Mouse (Mus musculus) thymus, postnatal 36 days (tissue): Measurements from ENCODE around the gene Rad51d.

ENCODE experiments used
- DNase-seq, 2 experiments: peaks; one replicate each; pipeline ENCODE4 v3.0.0; 2022; ENCODE audit warnings: mixed read lengths in 2 of 2

Gene Rad51d

DNA sequence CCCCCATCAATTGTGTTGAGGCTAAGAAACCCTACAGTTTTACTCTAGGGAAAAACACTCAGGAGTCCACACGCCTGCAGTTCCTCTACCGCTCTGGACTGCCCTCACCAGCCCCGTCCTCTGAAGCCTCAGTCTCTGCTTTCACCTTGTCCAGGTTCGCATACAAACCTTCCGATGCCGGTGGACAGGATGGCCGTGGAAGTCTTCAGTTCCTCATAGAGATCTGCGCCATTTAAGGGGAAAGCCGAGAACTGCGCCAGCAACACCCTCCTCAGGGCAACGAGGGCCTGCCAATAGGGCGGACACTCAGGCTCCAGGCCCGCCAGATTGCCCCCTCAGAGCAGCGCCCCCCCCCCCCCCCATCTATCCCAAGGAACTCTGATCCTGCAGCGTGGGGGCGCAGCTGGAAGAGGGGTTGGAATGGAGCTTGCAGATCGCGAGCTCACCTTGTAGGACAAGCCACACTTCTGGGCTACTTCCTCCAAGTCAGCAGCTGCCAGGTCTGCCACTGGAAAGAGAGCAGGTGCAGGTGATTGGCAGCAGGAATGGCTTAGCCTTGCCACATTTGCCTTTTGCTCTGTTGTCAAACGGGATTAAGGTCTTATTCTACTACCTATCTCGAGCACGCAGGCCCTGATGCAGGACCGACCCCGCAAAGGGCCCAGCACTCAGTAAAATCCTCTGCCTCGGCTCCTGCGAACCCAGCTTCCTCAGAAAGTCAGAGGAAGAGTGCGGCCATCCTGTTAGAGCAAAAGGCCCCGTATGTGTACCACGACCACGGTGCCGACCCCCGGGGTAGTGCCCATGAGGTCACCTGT is 681 bp downstream of the Rad51d start:
- DNase-seq: peak in 1 of 2 experiments; percentile 48

DNA sequence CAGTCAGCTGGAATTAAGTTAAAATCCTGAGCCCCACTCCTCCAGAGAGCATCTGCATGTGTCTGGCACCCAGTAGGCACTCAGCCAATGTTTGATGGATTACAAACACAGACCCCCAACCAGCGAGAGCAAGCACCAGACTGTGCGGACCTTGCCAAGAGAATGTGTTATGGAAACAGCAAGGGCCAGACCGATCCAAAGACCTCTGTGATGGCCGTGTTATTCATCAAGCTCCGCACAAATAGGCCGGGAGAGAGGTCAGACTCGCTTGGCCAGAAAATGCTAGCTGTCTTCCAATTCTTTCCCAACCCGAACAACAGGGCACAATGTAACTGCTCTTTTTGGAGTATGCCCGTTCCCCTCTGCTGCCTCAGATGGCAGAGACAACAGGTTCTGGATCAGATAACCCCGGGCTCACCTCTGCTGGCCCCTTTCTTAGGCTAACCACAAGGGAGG is 1.9 kb downstream of the Rad51d start:
- DNase-seq: no peak

DNA sequence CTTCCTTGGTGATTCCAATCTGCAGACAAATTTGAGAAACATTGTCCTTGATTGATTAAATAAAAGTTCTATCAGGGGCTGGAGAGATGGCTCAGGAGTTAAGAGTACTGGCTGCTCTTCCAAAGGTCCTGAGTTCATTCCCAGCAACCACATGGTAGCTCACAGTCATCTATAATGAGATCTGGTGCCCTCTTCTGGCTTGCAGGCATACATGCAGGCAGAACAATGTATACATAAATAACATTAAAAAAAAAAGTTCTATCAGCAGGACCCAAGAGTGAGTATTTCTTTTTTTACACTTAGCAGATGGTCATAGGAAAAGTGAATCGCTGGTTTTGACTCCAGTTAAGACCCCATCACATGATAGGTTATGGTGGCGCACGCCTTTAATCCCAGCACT is 3.9 kb downstream of the Rad51d start:
- no peak for DNase-seq

DNA sequence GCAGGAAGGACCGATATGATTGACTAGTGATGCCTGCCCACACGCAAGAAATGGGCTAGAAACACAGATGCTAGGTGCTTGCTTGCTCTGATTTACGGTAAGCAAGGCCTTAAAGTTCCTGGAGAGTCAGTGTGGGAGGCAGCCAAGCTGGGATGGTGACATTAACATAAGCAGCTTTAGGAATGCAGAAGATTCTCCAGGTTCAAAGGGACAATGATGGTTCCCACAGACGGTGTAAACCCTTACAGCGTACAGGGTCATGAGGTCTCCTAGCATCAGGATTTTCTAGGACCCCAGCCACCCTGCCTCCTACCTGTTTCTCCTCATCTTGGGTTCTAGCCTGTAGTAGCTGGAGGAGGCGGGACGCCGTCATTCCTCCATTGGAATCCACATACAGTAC is 7.2 kb downstream of the Rad51d start:
- DNase-seq: no peak

DNA sequence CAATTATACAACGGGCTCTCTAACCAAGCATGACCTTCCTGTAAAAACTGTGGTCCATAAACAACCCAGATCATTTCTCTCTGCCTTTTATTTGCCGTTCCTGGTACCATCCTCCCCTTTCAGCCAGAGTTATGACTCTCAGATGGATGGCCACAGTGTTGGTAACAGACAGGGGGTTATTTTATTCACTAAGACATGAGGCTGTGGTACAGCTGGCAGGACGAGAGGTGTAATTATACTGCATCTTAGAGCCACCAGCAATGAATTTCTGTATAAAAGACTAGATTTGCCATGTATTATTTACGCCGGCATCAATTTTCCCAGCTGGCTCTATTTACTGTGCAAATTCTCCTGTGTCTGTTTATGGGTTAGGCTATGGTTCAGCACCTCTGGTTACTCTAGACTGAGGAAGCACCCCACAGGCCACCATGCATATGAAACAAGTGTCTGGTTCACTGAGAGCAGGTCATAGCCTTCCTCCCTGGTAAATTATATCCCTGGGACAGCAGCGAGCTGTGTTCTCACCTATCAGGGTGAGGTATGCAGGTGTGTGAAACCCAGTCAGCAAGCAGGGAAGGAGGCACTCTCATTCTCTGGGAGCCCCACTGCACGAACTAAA is 12.6 kb downstream of the Rad51d start:
- no peak for DNase-seq

DNA sequence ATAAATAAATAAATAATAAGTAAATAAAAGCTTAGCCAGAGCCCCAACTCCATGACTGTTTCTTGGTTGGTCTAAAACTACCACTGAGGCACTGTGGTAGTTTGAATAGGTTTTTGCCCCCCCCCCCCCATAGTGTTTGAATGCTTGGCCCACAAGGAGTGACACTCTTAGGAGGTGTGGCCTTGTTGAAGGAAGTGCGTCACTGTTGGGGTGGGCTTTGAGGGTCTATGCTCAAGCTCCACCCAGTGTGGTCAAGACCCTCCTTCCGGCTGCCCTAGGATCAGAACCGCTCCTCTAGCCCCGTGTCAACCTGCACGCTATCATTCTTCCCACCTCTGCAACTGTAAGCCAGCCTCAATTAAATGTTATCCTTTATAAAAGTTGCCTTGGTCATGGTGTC is 14.8 kb downstream of the Rad51d start:
- no peak for DNase-seq

DNA sequence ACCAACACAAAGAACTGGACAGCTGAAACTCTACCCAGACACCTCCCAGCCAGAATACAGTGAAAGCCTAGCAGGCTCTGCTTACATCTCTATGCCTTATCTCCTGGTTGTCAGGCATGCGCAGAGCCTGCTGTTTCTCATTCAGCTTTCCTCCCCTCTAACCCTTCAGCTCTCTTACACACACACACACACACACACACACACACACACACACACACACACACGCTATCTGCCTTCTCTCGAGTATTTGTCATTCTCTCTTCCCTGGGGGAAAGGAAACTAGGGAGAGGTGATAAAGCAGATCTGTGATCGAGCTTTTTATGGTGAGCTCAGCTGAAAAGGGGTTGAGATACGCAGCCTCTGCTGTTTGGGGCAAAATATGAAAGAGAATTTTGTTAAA is 15.5 kb downstream of the Rad51d start:
- DNase-seq: no peak

DNA sequence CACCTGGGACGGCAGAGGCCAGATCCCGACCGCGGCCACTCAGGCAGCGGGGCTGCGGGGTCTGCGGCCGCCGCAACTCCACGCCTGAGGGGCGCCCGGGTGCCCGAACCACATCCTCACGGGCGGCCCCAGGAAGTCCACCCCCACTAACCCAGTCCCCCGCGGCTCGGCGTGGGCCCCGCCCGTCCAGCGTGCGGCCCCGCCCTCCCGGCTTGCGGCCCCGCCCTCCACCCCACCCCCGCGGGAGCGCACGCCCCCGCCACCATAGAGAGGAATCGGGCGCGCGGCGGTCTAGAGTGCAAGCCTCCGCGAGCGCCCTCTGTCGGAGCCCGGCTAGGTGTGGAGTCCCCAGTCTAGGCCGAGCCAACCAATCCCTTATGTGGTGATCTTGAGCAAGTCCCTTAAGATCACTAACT is 19.4 kb downstream of the Rad51d start, which contains the start of gene Rffl:
Gene Rffl (minus strand): TSS at position 180 of the 416 bp plus-strand sequence.
- DNase-seq: peak; percentile 93 to 94

DNA sequence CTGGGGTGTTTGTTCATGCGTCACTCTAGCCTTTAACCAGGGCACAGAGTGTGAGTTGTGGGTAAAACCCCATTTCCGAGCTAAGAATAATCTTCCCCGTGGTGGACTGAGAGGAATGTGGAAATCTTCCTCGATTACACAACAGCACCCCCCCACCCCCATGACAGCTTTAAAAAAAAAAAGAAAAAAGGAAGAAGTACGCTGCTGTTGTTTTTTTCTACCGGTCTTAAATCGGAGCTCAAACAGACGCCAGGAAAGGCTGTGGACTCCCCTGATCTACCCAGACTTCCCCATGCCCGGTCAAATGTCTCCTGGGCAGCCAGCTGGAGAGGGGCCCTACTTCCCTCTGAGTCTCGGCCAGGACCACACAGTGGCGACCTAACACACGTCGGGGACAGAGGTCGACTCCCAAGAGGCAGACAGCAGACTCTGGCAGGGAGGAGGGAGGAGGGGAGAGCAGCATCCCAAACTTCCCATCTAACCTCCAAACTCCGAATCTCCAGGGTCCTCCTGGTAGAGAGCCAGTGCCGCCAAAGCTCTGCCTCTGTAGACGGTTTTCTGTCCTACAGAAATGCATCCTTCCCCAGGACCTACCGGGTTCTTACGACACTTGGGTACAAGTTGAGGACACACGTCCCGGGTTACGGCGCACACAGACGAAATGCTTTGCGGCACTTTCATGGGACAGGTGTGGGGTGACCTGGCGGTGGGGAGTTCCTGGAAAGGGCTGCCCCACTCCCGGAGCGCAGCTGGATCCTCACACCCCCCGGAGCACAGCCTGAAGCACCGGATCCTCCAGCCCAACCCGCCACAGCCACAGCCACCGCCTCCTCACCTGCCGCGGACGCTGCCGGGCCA is 20.0 kb downstream of the Rad51d start:
- DNase-seq: peak; percentile 12 to 42

DNA sequence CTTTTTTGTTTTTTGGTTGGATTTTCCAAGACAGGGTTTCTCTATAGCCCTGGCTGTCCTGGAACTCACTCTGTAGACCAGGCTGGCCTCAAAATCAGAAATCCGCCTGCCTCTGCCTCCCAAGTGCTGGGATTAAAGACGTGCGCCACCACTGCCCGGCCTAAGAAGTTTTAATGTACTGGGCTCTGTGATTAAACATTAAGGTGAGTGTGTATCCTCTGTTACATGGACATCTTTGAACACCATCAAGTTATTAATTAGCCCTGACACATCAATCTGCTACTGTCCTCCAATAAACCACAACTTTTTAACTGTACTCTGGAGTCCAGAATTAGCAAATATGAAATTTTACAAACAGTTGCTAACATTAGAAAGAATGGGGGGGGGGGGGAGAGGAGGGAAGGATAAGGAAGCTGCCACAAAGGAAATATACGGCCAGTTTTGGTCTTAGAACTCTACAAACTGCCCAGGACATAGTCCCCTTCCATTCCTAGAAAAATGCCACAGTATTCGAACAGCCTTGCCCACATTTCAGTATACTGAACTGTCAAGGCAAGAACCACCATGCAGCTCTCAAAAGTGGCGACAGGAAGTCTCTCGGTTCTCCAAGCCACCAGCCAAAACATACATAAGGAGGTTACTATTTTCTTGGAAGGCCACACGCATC is 20.8 kb downstream of the Rad51d start:
- no peak for DNase-seq

DNA sequence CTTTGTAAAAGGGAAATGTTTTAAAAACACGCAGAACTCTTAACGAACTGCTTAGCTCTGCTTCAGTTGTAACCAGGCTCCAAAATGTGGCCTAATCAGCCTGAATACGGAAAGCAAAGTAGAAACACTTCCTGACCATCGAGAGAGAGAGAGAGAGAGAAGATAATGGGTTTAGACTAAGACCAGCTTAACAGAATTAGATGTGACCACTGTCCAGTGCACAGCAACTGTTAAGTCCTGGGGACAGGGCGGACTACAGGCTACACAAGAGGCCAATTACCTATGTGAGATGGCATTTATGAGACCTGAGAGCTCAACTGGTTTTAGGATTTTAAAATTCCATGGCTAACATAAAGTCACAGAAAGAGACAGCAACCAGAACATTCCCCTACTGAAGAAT is 22.5 kb downstream of the Rad51d start:
- no peak for DNase-seq

DNA sequence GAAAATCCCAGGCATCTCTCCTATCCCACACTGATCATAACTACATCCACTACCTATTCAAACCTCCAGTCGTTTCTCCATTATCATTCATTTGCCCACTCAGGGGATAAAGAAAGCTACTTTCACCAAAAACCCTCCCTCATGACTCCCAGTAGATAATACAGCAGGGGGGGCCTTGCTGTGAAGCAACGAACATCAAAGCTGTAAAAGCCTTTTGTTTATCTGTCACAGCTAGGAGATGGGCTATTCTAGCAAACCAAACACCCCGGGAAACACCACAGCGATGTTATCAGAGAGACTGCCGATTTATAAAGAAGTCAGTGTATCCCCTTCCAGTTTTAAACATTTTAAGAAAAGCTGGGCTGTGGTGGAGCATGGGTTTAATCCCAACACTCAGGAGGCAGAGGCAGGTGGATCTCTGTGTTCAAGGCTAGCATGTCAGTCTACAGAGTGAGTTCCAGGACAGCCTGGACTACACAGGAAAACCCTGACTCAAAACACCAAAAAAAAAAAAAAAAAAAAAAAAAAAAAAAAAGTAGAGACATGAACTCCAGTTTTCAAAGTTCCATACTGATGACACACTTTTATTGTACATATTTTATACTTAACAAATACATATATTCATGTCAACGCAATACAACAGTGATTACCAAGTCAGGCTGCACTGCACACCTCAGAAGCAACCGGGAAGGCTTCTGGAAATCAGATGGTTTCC is 23.4 kb downstream of the Rad51d start:
- no peak for DNase-seq

DNA sequence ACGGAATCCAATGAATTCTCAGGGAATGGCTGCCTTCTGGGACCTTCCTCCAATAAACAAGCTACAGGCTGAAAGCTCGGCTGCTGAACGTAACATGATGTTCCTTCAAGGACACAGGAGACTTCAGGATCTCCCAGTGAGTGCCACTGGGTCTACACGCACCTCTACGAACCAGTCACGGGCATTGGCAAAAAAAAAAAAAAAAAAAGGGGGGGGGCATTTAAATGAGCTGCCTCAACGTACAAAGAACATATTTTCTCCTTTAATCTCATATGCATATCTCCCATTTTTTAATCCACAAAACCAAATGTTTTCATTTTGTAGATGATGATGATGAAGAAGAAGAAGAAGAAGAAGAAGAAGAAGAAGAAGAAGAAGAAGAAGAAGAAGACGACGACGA is 24.5 kb downstream of the Rad51d start:
- DNase-seq: no peak

DNA sequence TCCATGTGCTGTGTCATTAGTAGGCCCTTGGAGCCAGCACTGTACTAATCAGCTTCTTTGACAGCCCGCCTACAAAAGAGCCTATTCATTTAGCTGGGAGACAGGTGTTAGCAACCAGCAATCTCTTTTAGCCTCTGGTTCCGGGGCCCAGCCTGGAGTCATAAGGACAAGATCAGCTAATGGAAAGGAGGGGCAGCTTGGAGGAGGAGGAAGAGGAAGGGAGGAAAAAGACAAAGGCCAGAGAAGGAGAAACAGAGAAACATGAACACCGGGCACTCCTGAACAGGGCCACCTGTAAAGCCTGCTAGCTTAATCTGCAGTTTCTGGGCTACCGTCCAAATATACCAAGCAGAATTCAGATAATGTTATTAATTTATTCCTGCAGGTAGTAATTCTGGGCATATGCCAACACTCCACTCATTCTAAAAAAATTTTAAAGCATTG is 26.9 kb downstream of the Rad51d start:
- DNase-seq: no peak

DNA sequence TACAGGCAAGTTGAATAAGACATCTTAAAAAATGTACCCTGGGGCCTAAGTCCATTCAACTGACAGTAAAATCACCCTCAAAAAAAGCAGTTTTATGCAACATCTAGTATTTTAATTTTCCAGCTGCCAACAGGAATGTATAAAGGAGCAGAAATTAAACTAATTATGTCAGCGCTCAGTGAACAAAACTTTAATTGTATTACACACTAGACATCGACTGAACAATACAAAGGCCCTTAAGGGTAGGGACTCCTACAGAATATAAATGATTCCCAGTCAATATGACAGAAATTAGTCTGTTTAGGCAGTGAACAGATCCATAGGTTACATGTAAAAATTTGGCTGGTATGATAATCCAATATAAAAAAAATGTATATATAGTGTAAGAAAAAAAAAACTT is 27.4 kb downstream of the Rad51d start:
- DNase-seq: no peak

DNA sequence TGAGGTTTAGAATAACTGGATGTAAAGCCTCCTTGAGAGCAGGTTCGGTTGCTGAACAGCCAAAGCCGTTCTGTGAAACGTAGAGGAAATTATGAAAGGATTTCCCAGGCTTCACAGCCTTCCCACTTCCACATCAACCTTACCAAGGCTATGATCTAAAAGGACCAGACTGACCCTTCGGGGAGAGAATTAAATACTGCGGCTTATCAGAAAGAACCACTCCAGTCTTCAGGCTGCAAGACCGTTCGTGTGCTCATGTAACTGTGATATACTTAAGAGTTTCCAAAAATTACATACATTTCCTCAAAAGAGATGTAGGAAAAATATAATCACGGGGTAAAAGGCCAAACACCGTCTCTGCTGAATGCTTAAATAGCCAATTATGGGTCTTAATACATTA is 27.8 kb downstream of the Rad51d start:
- DNase-seq: no peak

DNA sequence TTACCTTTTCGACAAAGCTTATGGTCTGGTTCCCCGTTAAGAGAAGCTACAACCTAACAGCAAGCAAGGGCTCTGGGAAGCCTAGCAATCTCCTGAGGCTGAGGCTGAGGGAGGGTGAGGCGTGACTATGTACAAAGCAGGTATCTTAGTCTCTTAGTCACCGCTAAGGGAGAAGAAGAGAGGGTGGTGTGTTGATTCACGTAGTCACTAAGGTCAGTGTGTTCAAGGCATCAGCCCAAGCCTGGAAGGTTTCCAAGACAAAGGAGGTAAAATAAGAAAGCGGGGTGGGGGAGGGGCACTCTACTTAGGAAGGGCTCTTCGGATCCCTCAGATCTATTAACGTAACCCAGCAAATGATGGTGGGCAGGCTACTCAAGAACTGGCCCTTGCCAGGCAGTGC is 28.9 kb downstream of the Rad51d start:
- DNase-seq: no peak

DNA sequence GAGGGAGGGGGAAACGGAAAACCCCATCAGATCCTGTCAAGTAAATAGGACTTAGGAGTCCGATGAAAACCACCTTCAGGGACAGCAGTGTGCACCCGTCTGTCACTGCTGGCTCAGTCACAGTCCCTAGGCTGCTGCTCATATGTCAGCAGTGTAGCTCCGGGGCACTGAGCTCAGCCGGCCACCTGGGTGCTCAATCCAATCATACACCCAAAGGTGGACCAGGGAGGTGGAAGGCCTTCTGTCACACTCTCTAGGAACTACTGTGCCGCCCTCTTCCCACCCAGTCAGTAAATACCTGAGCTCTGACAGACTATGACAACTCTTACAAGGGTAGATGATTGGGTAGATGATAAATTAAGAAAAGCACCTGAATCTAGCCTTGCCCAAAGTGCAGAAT is 29.7 kb downstream of the Rad51d start:
- DNase-seq: no peak

DNA sequence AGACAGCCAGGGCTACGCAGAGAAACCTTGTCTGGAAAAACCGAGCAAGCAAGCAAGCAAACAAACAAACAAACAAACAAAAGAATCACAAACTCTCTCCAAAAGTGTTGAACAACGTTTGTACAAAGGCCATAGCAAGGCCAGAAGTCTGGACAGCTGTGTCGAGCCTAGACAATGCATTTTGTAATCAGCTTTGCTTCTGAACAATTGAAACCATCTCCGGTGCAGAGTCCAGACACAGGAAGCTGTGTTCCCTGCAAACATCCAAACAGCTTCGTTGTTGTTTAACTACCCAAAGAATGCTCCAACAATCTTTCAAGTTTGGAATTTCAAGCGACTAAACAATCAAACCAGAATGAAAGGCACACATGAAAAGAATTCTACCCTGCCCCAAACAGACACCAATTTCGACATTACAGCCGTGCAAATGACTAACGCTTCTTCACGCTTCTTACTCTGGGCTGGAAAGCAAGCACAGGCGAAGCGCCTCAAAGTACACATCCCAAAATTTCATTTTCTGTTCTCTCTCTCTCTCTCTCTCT is 33.0 kb downstream of the Rad51d start:
- DNase-seq: no peak

DNA sequence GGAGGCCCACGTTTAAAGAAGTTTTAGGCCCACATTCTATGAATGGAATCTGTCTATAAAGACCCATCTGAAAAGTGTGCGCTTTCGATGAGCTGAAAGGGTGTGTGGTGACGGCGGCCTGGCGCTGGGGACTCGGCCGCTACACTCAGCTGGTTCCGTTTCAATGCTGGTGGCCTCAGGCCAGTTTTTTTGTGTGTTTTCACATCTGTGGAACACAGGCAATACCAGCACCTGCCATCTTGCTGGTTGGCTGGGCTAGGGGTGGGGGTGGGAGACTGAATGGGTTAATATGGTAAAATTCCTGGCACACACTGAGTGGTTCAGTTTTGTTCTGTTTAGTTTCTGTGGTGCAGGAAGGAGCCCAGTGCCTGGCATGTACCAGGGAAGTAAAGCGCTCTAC is 34.4 kb downstream of the Rad51d start:
- DNase-seq: no peak

DNA sequence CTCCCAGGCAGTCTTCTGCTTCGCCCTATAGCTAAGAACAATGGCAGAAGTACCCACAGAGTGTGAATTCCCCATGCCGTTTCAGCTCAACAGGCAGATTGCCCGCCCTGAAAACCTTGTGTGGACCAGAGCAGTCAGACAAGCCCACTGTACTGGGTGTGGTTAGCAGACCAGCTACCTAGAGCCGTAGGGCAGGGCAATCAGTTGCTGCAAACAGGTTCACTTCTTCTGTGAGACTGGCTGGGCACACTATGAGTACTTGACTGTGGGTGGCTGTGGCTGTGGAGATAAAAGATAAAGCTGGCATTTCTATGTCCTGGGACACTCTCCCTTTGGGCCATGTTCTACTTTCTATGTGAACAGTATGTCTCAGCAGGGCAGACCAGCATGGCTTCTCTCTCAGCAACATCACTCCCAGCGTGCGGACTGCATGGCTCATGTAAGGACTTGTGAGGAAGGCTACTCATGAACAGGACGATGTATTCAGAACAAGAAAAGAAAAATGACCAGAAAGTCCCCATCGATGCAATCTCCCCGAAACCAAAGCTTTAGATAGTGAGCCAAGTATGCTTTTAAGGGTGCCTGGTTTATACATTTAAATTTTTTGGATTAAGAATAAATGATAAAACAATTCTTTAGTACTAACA is 35.0 kb downstream of the Rad51d start:
- DNase-seq: no peak
